Mouse (Mus musculus) thymus, adult 2 months (tissue): ENCODE data around the gene Dusp6. TPM values are rescaled to one million over a fixed set of nuclear protein-coding genes. Genes with fewer than 3 reads are reported as not detected.

ENCODE experiments used
- DNase-seq: peaks from one replicate; pipeline ENCODE4 v3.0.0; 2021
- H3K27ac ChIP-seq: fragments of 200-500 bp; 2 replicates; pipeline ENCODE4 v1.5.1; 2012; ENCODE audit warnings: low read length, control low read depth; ENCODE audit not compliant: control insufficient read depth, insufficient read depth
- H3K27me3 ChIP-seq: fragments of 200-500 bp; 2 replicates; pipeline ENCODE4 v1.6.1; 2012; ENCODE audit warnings: mild to moderate bottlenecking, low read length, moderate library complexity, mixed read lengths; ENCODE audit not compliant: control insufficient read depth, insufficient read depth
- H3K36me3 ChIP-seq: fragments of 200-500 bp; 2 replicates; pipeline ENCODE4 v1.6.1; 2012; ENCODE audit warnings: mild to moderate bottlenecking, low read length, moderate library complexity; ENCODE audit not compliant: control insufficient read depth, insufficient read depth
- H3K4me1 ChIP-seq: fragments of 200-500 bp; replicated peaks from 2 replicates; pipeline ENCODE4 v1.6.1; 2012; ENCODE audit warnings: low read length; ENCODE audit not compliant: control insufficient read depth, insufficient read depth
- H3K4me3 ChIP-seq: fragments of 200-500 bp; 2 replicates; pipeline ENCODE4 v1.5.1; 2012; ENCODE audit warnings: mild to moderate bottlenecking, low read length, control low read depth, moderate library complexity; ENCODE audit not compliant: control insufficient read depth, insufficient read depth
- CTCF ChIP-seq: fragments of 200-500 bp; IDR thresholded peaks from 2 replicates; pipeline ENCODE4 v1.5.1; 2012; ENCODE audit warnings: mild to moderate bottlenecking, control low read depth, low read length, moderate library complexity, borderline replicate concordance; ENCODE audit not compliant: control insufficient read depth, poor library complexity, insufficient read depth; ENCODE audit errors: extremely low read depth
- POLR2A ChIP-seq: fragments of 200-500 bp; IDR thresholded peaks from 2 replicates; pipeline ENCODE4 v1.6.1; 2012; ENCODE audit warnings: mild to moderate bottlenecking, low read length, control low read depth, moderate library complexity; ENCODE audit not compliant: control insufficient read depth, poor library complexity, insufficient read depth; ENCODE audit errors: extremely low read depth
- WGBS: fragments of 180-500 bp; shearing (Covaris S2); methylation state at CpG from one replicate; pipeline ENCODE4 v1.1.7; 2018; 5-methylcytosine and 5-hydroxymethylcytosine counted together
- polyA plus RNA-seq: library from polyadenylated mRNA; depleted of rRNA; stranded (reverse); fragments of >200 nt; gene quantifications from 2 replicates; pipeline ENCODE4 v1.2.3, GENCODE M21; 2012

Dusp6 gene
- polyA plus RNA-seq, 1 experiment: 43.9 TPM

DNA sequence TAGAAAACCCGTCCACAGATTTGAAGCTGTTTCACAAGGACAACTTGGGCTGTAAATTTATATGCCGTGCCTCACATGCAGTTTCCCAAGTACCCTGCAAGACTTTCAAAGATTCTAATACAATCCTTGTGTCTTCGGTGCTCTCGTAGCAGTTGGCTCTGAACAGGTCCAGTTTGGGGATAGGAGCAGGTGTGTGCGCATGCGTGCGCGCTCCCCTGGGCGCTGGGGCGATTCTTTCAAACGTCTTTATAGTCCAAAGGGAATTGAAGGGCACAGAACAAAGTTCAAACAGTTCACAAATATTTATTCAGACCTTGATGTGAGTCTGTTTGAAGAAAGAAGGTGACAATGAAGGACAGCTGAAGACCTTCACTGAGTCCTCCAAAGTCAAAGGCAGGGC, 8.0 kb downstream of the Dusp6 start:
- DNase-seq: no peak
- no peak overlapping the region for H3K4me3 ChIP-seq
- no peak overlapping the region for H3K27ac ChIP-seq
- 95% methylated on average over 11 of the region's 11 CpGs for WGBS
- no peaks in the 10 kb centered on the region for H3K27me3 ChIP-seq
- no peak for TF ChIP-seq POLR2A
- H3K36me3 ChIP-seq: no peaks in the 10 kb centered on the region
- peaks cover 19% of the 10 kb centered on the region for H3K4me1 ChIP-seq

DNA sequence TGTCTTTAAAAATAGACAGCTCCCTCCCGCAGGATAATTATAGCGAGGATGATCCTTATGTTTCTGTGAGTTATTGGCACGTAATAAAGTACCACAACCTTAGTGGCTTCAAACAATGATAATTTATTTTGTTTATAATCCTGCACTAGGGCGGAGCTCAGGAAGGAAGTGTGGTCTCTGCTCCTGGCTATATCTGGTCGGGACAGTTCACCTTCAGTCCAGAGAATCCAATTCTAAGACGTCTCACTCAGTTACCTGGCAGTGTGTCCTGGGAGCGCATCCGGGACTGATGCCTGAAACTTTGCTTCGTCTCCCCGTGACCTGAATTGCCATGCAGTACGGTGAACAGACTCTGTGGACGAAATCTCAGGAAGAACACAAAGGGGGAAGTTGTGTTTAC, 10.0 kb downstream of the Dusp6 start:
- no peak for DNase-seq
- Histone ChIP-seq H3K27ac (no peak overlapping the region), H3K36me3 (no peaks in the 10 kb centered on the region), H3K4me1 (peaks cover 16% of the 10 kb centered on the region), H3K27me3 (no peaks in the 10 kb centered on the region), H3K4me3 (no peak overlapping the region)
- WGBS: 62% methylated on average over 12 of the region's 12 CpGs
- TF ChIP-seq CTCF (no peak), POLR2A (no peak)

DNA sequence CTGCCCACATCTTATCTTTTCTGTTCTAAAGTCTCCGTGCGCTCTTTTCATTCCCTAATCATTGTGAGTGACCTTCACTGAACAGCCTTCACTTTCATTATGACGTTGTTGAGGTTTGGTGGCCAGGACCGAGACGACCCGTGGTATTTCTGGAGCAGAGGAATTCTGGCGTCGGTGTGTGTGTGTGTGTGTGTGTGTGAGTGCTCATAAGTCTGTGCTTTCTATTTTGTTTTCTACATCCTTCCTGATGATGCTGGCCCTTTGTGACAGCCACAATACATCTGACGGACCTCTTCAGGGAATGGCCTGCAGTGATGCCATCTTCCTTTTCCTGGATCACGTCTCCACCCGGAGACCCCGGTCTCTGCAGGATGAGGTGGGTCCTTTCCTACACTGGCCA, 11.6 kb downstream of the Dusp6 start:
- no peaks in the 10 kb centered on the region for H3K36me3 ChIP-seq
- H3K4me3 ChIP-seq: no peak overlapping the region
- no peak overlapping the region for H3K27ac ChIP-seq
- WGBS: 95% methylated on average over 12 of the region's 12 CpGs
- no peak for TF ChIP-seq CTCF
- no peak for TF ChIP-seq POLR2A
- H3K4me1 ChIP-seq: peaks cover 6% of the 10 kb centered on the region; the same call in 1 of the 2 replicates
- no peaks in the 10 kb centered on the region for H3K27me3 ChIP-seq
- no peak for DNase-seq

DNA sequence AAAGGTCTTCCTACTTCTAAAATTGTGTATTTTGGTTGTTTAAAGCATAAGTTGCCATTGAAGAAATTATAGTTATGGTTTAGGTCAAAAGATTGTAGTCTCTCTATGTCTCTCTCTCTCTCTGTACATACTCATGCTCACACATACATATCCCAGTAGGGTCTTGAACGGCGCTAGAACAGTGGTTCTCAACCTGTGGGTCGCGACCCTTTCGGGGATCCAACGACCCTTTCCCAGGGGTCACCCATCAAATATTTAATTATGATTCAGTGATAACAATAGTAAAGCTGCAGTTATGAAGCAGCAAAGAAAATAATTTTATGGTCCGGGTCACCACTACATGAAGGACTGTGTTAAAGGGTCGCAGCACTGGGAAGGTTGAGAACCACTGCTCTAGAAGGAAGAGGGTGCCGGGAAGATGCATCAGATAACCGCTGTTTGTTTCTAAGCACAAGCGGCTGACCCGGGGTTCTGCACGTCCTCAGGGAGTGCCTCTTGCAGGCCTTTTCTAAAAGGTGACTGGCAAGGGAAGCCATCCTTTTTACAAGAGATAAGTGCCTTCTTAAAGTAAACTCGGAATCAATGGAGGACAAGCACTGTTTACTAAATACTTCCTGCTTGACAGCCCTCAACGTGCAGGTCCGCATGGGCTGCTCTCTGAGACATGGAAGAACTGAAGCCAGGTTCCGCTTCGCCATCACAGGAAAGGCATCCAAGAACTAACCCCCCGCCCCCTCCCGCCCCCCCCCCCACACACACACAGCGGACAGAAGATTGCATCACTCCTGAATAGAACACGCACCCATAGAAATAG, 16.2 kb downstream of the Dusp6 start:
- H3K27ac ChIP-seq: no peak overlapping the region
- no peak for DNase-seq
- no peaks in the 10 kb centered on the region for H3K36me3 ChIP-seq
- no peaks in the 10 kb centered on the region for H3K27me3 ChIP-seq
- 90% methylated on average over 22 of the region's 22 CpGs for WGBS
- TF ChIP-seq POLR2A (no peak), CTCF (no peak)
- H3K4me1 ChIP-seq: peaks cover 3% of the 10 kb centered on the region
- H3K4me3 ChIP-seq: no peak overlapping the region

DNA sequence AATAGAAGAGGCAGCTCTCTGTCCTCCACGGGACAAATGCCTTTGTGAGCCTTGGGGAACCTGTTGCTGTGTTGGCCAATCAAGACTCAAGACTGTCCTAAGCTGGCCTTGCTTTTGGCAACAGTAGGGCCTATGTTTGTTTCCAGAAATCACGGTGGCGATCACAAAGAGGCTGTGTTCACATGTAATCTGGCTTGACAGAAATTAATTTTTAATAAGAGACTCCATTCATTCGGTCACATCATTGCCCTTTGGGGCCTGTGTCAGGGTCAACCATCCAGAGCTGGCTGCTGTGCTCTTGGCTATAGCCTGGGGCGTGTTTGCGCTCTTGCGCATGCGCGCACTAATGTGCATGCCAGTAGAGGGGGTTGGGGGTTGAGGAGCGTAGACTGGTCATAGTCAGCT, 21.0 kb downstream of the Dusp6 start:
- 95% methylated on average over 10 of the region's 10 CpGs for WGBS
- no peak for TF ChIP-seq POLR2A
- TF ChIP-seq CTCF: no peak
- no peak overlapping the region for H3K4me3 ChIP-seq
- H3K27ac ChIP-seq: no peak overlapping the region
- peaks cover 22% of the 10 kb centered on the region for H3K4me1 ChIP-seq
- no peaks in the 10 kb centered on the region for H3K27me3 ChIP-seq
- no peaks in the 10 kb centered on the region for H3K36me3 ChIP-seq
- DNase-seq: no peak

DNA sequence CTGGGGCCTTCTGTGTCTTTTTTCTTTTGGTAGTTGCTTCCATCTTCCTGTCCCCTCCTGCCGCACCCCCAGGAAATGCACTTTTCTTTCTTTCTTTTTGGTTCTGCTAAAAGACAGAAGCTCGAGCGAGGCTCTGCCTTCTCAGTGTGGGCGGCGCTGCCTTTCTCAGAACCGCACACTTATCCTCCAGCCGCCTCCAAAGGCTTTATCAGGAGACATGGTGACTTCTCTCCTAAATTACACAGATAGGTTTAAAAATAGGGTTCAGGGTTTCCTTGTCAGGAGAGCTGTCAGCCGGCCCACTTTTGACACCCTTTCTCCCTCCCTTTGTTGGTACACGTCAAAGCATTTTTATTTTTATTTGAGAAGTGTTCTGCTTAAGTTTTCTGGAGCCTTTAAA, 21.9 kb downstream of the Dusp6 start:
- Histone ChIP-seq H3K4me3 (no peak overlapping the region), H3K36me3 (no peaks in the 10 kb centered on the region), H3K27ac (peak overlapping the region; percentile 60; the same call in 1 of the 2 replicates), H3K27me3 (no peaks in the 10 kb centered on the region), H3K4me1 (peaks cover 22% of the 10 kb centered on the region)
- 39% methylated on average over 9 of the region's 9 CpGs for WGBS
- peak; percentile 55 for DNase-seq
- TF ChIP-seq POLR2A: no peak
- no peak for TF ChIP-seq CTCF

DNA sequence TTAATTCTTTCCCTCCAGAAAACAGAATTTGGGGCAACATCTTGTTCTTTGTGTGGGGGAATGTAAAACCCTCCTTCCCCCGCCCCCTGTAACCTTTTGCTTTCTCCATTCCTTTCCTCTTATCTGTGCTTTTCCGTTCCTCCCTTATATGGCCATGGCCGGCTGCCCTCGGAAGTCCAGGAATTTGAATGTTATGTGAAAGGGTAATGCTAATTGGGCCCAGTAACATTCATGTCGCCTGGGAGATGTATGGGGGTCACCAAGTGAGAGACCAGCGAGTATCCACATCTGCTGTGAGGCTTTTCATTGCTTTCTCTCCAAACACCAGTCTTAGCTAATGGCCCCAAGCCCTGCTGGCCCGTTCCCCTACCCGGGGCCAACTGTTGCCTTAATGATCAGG, 22.7 kb downstream of the Dusp6 start:
- TF ChIP-seq POLR2A (no peak), CTCF (no peak)
- peaks cover 22% of the 10 kb centered on the region for H3K4me1 ChIP-seq
- DNase-seq: no peak
- 90% methylated on average over 8 of the region's 8 CpGs for WGBS
- H3K36me3 ChIP-seq: no peaks in the 10 kb centered on the region
- no peaks in the 10 kb centered on the region for H3K27me3 ChIP-seq
- H3K27ac ChIP-seq: no peak overlapping the region; the same call in 1 of the 2 replicates
- no peak overlapping the region for H3K4me3 ChIP-seq
